Mouse (Mus musculus) MEL (cell line): ENCODE data around the gene Nfia. TPM values are rescaled to one million over a fixed set of nuclear protein-coding genes. Genes with fewer than 3 reads are reported as not detected.
A peak's percentile ranks its signal among the peaks of the same experiment; 100 is the strongest.

Experiments used
- DNase-seq: peaks from one replicate; pipeline ENCODE4 v3.0.0; 2011; ENCODE audit warnings: low read depth, low spot score
- H3K27ac ChIP-seq: 2 replicates; pipeline ENCODE4 v1.5.1; 2012; ENCODE audit warnings: low read depth, mild to moderate bottlenecking, control low read depth, low read length, moderate library complexity; ENCODE audit not compliant: control insufficient read depth
- H3K27me3 ChIP-seq, 2 experiments: fragments of 150-350 bp in 1 of 2; sonication (generic) in 1 of 2; 2 replicates each; pipeline ENCODE4 v1.6.1; 2012; ENCODE audit warnings: low read length in 2 of 2, mild to moderate bottlenecking in 2 of 2, improper control_type of control experiment in 1 of 2, moderate library complexity in 1 of 2; ENCODE audit not compliant: insufficient read depth in 2 of 2, control insufficient read depth in 1 of 2
- H3K36me3 ChIP-seq, 2 experiments: 2 replicates each; pipeline ENCODE4 v1.6.1; 2012 to 2014; ENCODE audit warnings: low read length in 2 of 2, improper control_type of control experiment in 1 of 2, inconsistent platforms in 1 of 2, mild to moderate bottlenecking in 1 of 2; ENCODE audit not compliant: insufficient read depth in 2 of 2, control insufficient read depth in 1 of 2
- H3K4me1 ChIP-seq, 2 experiments: fragments of 150-350 bp in 1 of 2; sonication (generic) in 1 of 2; 2 replicates each; pipeline ENCODE4 v1.6.1; 2012; ENCODE audit warnings: low read length in 2 of 2, improper control_type of control experiment in 1 of 2, mild to moderate bottlenecking in 1 of 2; ENCODE audit not compliant: insufficient read depth in 2 of 2, control insufficient read depth in 1 of 2
- H3K4me3 ChIP-seq, 2 experiments: fragments of 150-350 bp in 1 of 2; sonication (generic) in 1 of 2; 2 replicates each; pipeline ENCODE4 v1.5.1; 2012; ENCODE audit warnings: low read depth in 2 of 2, low read length in 2 of 2, mild to moderate bottlenecking in 2 of 2, moderate library complexity in 2 of 2, control low read depth in 1 of 2, improper control_type of control experiment in 1 of 2; ENCODE audit not compliant: control insufficient read depth in 1 of 2, insufficient read depth in 1 of 2
- H3K79me2 ChIP-seq: 2 replicates; pipeline ENCODE4 v1.6.1; 2012; ENCODE audit warnings: mild to moderate bottlenecking, low read length, moderate library complexity; ENCODE audit not compliant: control insufficient read depth, poor library complexity, insufficient read depth
- H3K9ac ChIP-seq: 2 replicates; pipeline ENCODE4 v1.6.1; 2012; ENCODE audit warnings: low read depth, mild to moderate bottlenecking, control low read depth, low read length, moderate library complexity; ENCODE audit not compliant: control insufficient read depth, poor library complexity, severe bottlenecking
- H3K9me3 ChIP-seq: fragments of 150-350 bp; sonication (generic); replicated peaks from 2 replicates; pipeline ENCODE4 v1.6.1; 2012; ENCODE audit warnings: mild to moderate bottlenecking, low read length, improper control_type of control experiment, moderate library complexity; ENCODE audit not compliant: insufficient read depth
- BHLHE40 ChIP-seq: IDR thresholded peaks from 2 replicates; pipeline ENCODE4 v1.6.1; 2012; ENCODE audit warnings: low read depth, mild to moderate bottlenecking, inconsistent platforms, low read length, improper control_type of control experiment, borderline replicate concordance
- CHD1 ChIP-seq: IDR thresholded peaks from 2 replicates; pipeline ENCODE4 v1.6.1; 2012; ENCODE audit warnings: low read depth, mild to moderate bottlenecking, inconsistent platforms, low read length, improper control_type of control experiment
- ELF1 ChIP-seq: IDR thresholded peaks from 2 replicates; pipeline ENCODE4 v1.6.1; 2014; ENCODE audit warnings: low read depth, mild to moderate bottlenecking, inconsistent platforms, low read length, improper control_type of control experiment, moderate library complexity
- ETS1 ChIP-seq: IDR thresholded peaks from 2 replicates; pipeline ENCODE4 v1.6.1; 2012; ENCODE audit warnings: low read depth, mild to moderate bottlenecking, inconsistent platforms, low read length, improper control_type of control experiment, moderate library complexity
- GATA1 ChIP-seq: IDR thresholded peaks from 2 replicates; pipeline ENCODE4 v1.6.1; 2011; ENCODE audit warnings: low read depth, low read length, improper control_type of control experiment
- JUND ChIP-seq: IDR thresholded peaks from 2 replicates; pipeline ENCODE4 v1.6.1; 2011; ENCODE audit warnings: low read depth, mild to moderate bottlenecking, improper control_type of control experiment, low read length
- MAFK ChIP-seq: IDR thresholded peaks from 2 replicates; pipeline ENCODE4 v1.6.1; 2011; ENCODE audit warnings: low read depth, mild to moderate bottlenecking, low read length, improper control_type of control experiment, borderline replicate concordance
- MAX ChIP-seq: IDR thresholded peaks from 2 replicates; pipeline ENCODE4 v1.6.1; 2011; ENCODE audit warnings: low read length, improper control_type of control experiment
- MAZ ChIP-seq: IDR thresholded peaks from 2 replicates; pipeline ENCODE4 v1.6.1; 2012; ENCODE audit warnings: low read depth, mild to moderate bottlenecking, inconsistent platforms, low read length, improper control_type of control experiment
- MXI1 ChIP-seq: IDR thresholded peaks from 2 replicates; pipeline ENCODE4 v1.6.1; 2011; ENCODE audit warnings: mild to moderate bottlenecking, low read depth, low read length, improper control_type of control experiment
- NRF1 ChIP-seq: IDR thresholded peaks from 2 replicates; pipeline ENCODE4 v1.6.1; 2014; ENCODE audit warnings: low read depth, mild to moderate bottlenecking, inconsistent platforms, low read length, improper control_type of control experiment, moderate library complexity; ENCODE audit not compliant: poor library complexity, insufficient read depth, severe bottlenecking
- POLR2A ChIP-seq, 2 experiments: IDR thresholded peaks; 2 replicates each; pipeline ENCODE4 v1.6.1; 2011 to 2012; ENCODE audit warnings: low read length in 2 of 2, mild to moderate bottlenecking in 2 of 2, control low read depth in 1 of 2, improper control_type of control experiment in 1 of 2, low read depth in 1 of 2, moderate library complexity in 1 of 2; ENCODE audit not compliant: control insufficient read depth in 1 of 2, insufficient read depth in 1 of 2, poor library complexity in 1 of 2
- SMC3 ChIP-seq: IDR thresholded peaks from 2 replicates; pipeline ENCODE4 v1.6.1; 2011; ENCODE audit warnings: low read depth, low read length, improper control_type of control experiment
- TBP ChIP-seq: IDR thresholded peaks from 2 replicates; pipeline ENCODE4 v1.8.0; 2011; ENCODE audit warnings: low read depth, low read length, improper control_type of control experiment
- TCF12 ChIP-seq: IDR thresholded peaks from 2 replicates; pipeline ENCODE4 v1.6.1; 2014; ENCODE audit warnings: low read depth, mild to moderate bottlenecking, inconsistent platforms, low read length, improper control_type of control experiment, moderate library complexity
- USF1 ChIP-seq: IDR thresholded peaks from 2 replicates; pipeline ENCODE4 v1.6.1; 2014; ENCODE audit warnings: low read depth, mild to moderate bottlenecking, inconsistent platforms, low read length, improper control_type of control experiment, moderate library complexity
- USF2 ChIP-seq, 2 experiments: IDR thresholded peaks; 2 replicates each; pipeline ENCODE4 v1.6.1; 2011 to 2012; ENCODE audit warnings: improper control_type of control experiment in 2 of 2, low read length in 2 of 2, borderline replicate concordance in 1 of 2, inconsistent platforms in 1 of 2, low read depth in 1 of 2, mild to moderate bottlenecking in 1 of 2; ENCODE audit not compliant: insufficient read depth in 1 of 2
- polyA plus RNA-seq, 2 experiments: library from polyadenylated mRNA; stranded (reverse) in 1 of 2; unstranded in 1 of 2; fragments of >175 nt in 1 of 2; fragments of >200 nt in 1 of 2; gene quantifications; 2 replicates each; pipeline versions ENCODE4 v1.2.1 to v1.2.4; 2012; ENCODE audit warnings: low replicate concordance in 2 of 2, low read depth in 1 of 2; ENCODE audit not compliant: insufficient read length in 2 of 2, insufficient read depth in 1 of 2, missing spikeins in 1 of 2
- total RNA-seq: library from RNA; depleted of rRNA; stranded (reverse); fragments of 300-350 nt; gene quantifications from 2 replicates; pipeline ENCODE4 v1.2.3, GENCODE M21; 2012

The Nfia gene
- total and polyA plus RNA-seq, 3 experiments = 10.2 to 20.5 (median 13.4) TPM

DNA sequence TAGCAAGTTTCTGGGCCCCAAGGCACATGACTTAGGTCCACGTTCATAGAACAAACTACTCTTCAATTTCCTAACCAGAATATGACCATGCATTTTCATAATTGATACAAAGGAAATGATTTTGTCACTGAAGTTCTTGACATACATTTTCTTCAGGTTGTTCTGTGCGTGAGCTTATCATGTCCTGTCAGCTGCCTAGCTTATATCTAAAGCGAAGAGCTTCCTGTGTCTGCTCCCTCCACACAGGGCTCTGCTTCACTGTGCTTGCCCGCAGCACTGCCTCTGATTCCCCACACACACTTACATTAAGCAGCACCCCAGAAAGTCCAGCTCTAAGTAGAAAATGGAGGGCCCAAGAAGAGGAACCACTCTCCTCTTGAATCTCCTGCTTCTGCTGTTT lies 310.0 kb downstream of the Nfia start (continued):
- TF ChIP-seq BHLHE40 (no peak), TBP (peak; percentile 64; the same call in 1 of the 2 replicates), MAZ (no peak)

DNA sequence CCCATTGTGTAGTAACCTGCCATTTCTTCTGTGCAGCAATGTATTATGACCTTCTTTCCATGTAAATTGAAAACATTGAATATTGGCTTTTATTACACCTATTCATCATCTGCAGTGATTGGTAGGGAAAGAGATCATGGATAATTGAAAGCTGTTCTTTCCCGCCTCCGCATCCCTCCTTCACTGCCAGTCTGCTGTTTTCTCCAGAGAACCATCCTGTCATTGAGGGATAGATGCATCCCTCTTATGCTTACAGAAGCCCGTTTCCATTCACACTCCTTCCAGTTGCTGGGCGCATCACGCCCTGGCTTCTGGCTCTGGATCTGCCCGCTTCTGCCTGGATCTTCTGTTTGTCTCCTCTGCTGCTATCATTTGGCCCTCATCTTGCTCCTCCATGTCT lies 312.5 kb downstream of the Nfia start:
- H3K4me3 ChIP-seq = no peak overlapping the region
- peaks cover 10% of the 10 kb centered on the region in 2 experiments; a peak in 3 of 4 replicates for H3K4me1 ChIP-seq
- H3K27ac ChIP-seq = no peak overlapping the region
- H3K36me3 ChIP-seq = peaks cover 17 to 28% of the 10 kb centered on the region in 2 experiments
- no peaks in the 10 kb centered on the region for H3K27me3 ChIP-seq
- H3K9me3 ChIP-seq = no peaks in the 10 kb centered on the region
- no peak for DNase-seq
- no peak overlapping the region for H3K9ac ChIP-seq
- H3K79me2 ChIP-seq = no peaks in the 10 kb centered on the region
- TF ChIP-seq MAZ = no peak
- TF ChIP-seq MAX = no peak
- no peak for TF ChIP-seq SMC3
- no peak for TF ChIP-seq MXI1
- no peak for TF ChIP-seq MAFK
- no peak for TF ChIP-seq USF1
- TF ChIP-seq GATA1 = no peak
- TF ChIP-seq CHD1 = no peak
- no peak for TF ChIP-seq ELF1
- TF ChIP-seq ETS1 = no peak
- TF ChIP-seq NRF1 = no peak
- TF ChIP-seq, all 39 proteins: peak for 0

DNA sequence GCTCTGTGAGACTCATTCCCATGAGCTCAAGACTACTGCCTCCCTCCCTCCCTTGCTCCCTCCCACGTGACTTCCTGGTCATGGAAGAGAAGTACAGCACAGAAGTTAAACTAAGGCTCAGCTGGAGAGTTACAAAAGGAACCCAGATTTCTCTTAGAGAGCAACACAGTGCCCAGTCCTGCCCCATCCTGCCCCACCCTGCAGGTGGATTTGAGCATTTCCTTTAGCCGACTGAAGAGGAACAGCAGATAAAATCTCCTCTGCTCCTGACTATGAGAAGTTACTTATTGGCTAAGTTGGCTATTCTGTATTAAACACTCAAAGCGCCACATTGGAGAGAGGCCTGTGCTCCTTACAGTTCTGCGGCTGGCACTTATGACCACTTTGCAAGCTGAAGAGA lies 314.4 kb downstream of the Nfia start:
- Histone ChIP-seq H3K27ac (no peak overlapping the region), H3K9me3 (no peaks in the 10 kb centered on the region), H3K36me3 (peaks cover 9 to 30% of the 10 kb centered on the region in 2 experiments), H3K4me1 (peaks cover 3 to 4% of the 10 kb centered on the region in 2 experiments; a peak in 3 of 4 replicates), H3K79me2 (no peaks in the 10 kb centered on the region), H3K4me3 (no peak overlapping the region), H3K27me3 (no peaks in the 10 kb centered on the region), H3K9ac (no peak overlapping the region)
- DNase-seq = no peak
- TF ChIP-seq USF2 (IDR thresholded peaks at IDR 0.05; ENCODE audit: borderline replicate concordance in 1 of 2, insufficient read depth in 1 of 2, low read depth in 1 of 2, low read length in 2 of 2) (no peak), TCF12 (no peak), MAFK (no peak), JUND (no peak), ELF1 (no peak), TBP (no peak), POLR2A (IDR thresholded peaks at IDR 0.05; ENCODE audit: control insufficient read depth in 1 of 2, insufficient read depth in 1 of 2, low read depth in 1 of 2, low read length in 2 of 2, poor library complexity in 1 of 2) (no peak)
